Mouse (Mus musculus) cerebellum, adult 2 months (tissue): ENCODE data around the gene Arrdc2.

Experiments used
- CTCF ChIP-seq: fragments of 200-500 bp; IDR thresholded peaks from 2 replicates; pipeline ENCODE4 v1.5.1; 2011; ENCODE audit warnings: low read depth, mild to moderate bottlenecking, control low read depth, low read length, moderate library complexity, borderline replicate concordance; ENCODE audit not compliant: insufficient read depth
- POLR2A ChIP-seq: fragments of 200-500 bp; IDR thresholded peaks from 2 replicates; pipeline ENCODE4 v1.6.1; 2011; ENCODE audit warnings: low read length, control low read depth, borderline replicate concordance; ENCODE audit not compliant: insufficient read depth

GRCm38 (mm10) chr8:70800648-70801047 is 38.9 kb downstream of the Arrdc2 start:
- TF ChIP-seq POLR2A (no peak), CTCF (no peak)
